ENCODE assay signal across 26 mouse cellular contexts in genomic region chr16:46616606-46617005, GRCm38 (mm10).
"Had no signal": no experiment of that assay in that cellular context is flagged by ENCODE, and none has a peak within 500 bp of the region (broad histone marks: within the 10 kb centered on the region; RNA-seq: fewer than 3 reads in every experiment).

No protein-coding gene starts in this region.

- H3K9me3 ChIP-seq: heart, embryonic 13.5 days; heart, embryonic 15.5 days; hindbrain, embryonic 12.5 days; hindbrain, embryonic 15.5 days; kidney, embryonic 15.5 days; limb, embryonic 10.5 days; limb, embryonic 12.5 days had no signal

- H3K27me3 ChIP-seq: heart, embryonic 13.5 days; heart, embryonic 15.5 days; hindbrain, embryonic 12.5 days; hindbrain, embryonic 15.5 days; kidney, embryonic 15.5 days; limb, embryonic 12.5 days had no signal

- ATAC-seq: hindbrain, postnatal 0 days; intestine, embryonic 16.5 days had no signal

- H3K4me2 ChIP-seq: heart, embryonic 11.5 days; heart, embryonic 13.5 days; heart, embryonic 15.5 days; hindbrain, embryonic 12.5 days; hindbrain, embryonic 15.5 days; kidney, embryonic 15.5 days; limb, embryonic 12.5 days; liver, embryonic 11.5 days had no signal

- H3K27ac ChIP-seq: heart, adult 2 months; heart, embryonic 13.5 days; heart, embryonic 15.5 days; hindbrain, embryonic 12.5 days; hindbrain, embryonic 15.5 days; hindbrain, postnatal 0 days; kidney, embryonic 15.5 days; kidney, postnatal 0 days; limb, embryonic 10.5 days; limb, embryonic 12.5 days had no signal

- DNase-seq: gastrocnemius, postnatal 14 days; gastrocnemius, postnatal 36 days; heart, adult 11 months; heart, adult 2 months; heart, postnatal 14 days; heart, postnatal 36 days; kidney, adult 11 months; kidney, adult 2 months; kidney, adult 9 months; kidney, postnatal 14 days; kidney, postnatal 36 days; layer of hippocampus, adult 9-11 months; layer of hippocampus, postnatal 36 days; liver had no signal

- H3K4me1 ChIP-seq: heart, embryonic 13.5 days; heart, embryonic 15.5 days; hindbrain, embryonic 15.5 days; limb, embryonic 10.5 days; limb, embryonic 12.5 days had no signal

- H3K4me3 ChIP-seq: heart, adult 2 months; heart, embryonic 13.5 days; heart, embryonic 15.5 days; hindbrain, embryonic 12.5 days; hindbrain, embryonic 15.5 days; kidney, embryonic 15.5 days; limb, embryonic 10.5 days; limb, embryonic 12.5 days had no signal

- H3K36me3 ChIP-seq: heart, embryonic 13.5 days; heart, embryonic 15.5 days; hindbrain, embryonic 12.5 days; hindbrain, embryonic 15.5 days; kidney, embryonic 15.5 days; limb, embryonic 10.5 days; limb, embryonic 12.5 days had no signal

- H3K9ac ChIP-seq: heart, embryonic 13.5 days; heart, embryonic 15.5 days; hindbrain, embryonic 12.5 days; hindbrain, embryonic 15.5 days; kidney, embryonic 15.5 days; limb, embryonic 12.5 days had no signal
